Mouse (Mus musculus) olfactory bulb, adult 2 months (tissue): ENCODE data around the gene Srr.

Source experiments
- CTCF ChIP-seq: fragments of 200-500 bp; IDR thresholded peaks from 2 replicates; pipeline ENCODE4 v1.5.1; 2012; ENCODE audit warnings: low read depth, mild to moderate bottlenecking, low read length, moderate library complexity; ENCODE audit not compliant: insufficient read depth
- POLR2A ChIP-seq: fragments of 200-500 bp; IDR thresholded peaks from 2 replicates; pipeline ENCODE4 v1.6.1; 2012; ENCODE audit warnings: mild to moderate bottlenecking, low read depth, low read length, moderate library complexity; ENCODE audit not compliant: insufficient read depth

GRCm38 (mm10) chr11:74960031-74960551, 34.3 kb upstream of the Srr start:
- TF ChIP-seq POLR2A = no peak
- TF ChIP-seq CTCF = no peak
